Mouse (Mus musculus): ENCODE results near the gene Cpa5. TPM values are rescaled to one million over a fixed set of nuclear protein-coding genes. Genes with fewer than 3 reads are reported as not detected.

Gene Cpa5
- polyA plus RNA-seq, 2 experiments, result 0.87 to 0.99 TPM

- ATAC-seq (ENCODE audit: low FRiP score, low read depth) (peak; percentile 14; the same call in 1 of the 2 replicates), DNase-seq (ENCODE audit: low spot score) (no peak)
Measured at GRCm38 (mm10) chr6:30644462-30644861, 33.7 kb downstream of the Cpa5 start.

DNA sequence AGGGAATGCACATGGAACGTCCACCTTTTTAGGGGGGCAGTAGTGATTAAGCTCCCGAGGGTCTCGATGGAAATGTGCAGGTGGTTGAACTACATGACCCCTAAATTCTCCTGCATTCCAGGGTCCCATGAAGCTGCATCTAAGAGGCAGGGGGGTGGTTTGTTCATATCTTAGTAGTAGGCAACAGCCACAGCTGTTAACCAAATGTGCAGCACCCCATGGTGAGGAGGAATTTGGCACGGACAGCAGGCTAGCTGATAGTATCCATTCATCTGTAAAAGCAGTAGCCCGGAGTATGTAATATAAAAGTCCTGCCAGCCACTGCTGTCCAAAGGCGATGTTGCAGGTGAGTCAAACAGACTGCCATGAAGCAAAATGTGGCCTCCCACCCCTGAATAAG, 34.6 kb downstream of the Cpa5 start:
- Histone ChIP-seq H3K27me3 (ENCODE audit: control insufficient read depth, insufficient read depth, low read length) (no peaks in the 10 kb centered on the region), H3K4me2 (replicated peaks; ENCODE audit: low read depth, low read length, severe bottlenecking) (no peak overlapping the region), H3K36me3 (ENCODE audit: control insufficient read depth, insufficient read depth, low read length) (no peaks in the 10 kb centered on the region), H3K9me3 (ENCODE audit: control insufficient read depth, low read length) (no peaks in the 10 kb centered on the region), H3K27ac (replicated peaks; ENCODE audit: low read depth, low read length) (peak overlapping the region; percentile 83; the same call in 1 of the 2 replicates), H3K4me1 (ENCODE audit: control insufficient read depth, insufficient read depth, low read length) (peaks cover 49% of the 10 kb centered on the region), H3K4me3 (replicated peaks; ENCODE audit: low read length) (no peak overlapping the region), H3K9ac (ENCODE audit: low read depth, low read length, severe bottlenecking) (no peak overlapping the region)
- no peak for TF ChIP-seq POLR2A (IDR thresholded peaks at IDR 0.05; ENCODE audit: borderline replicate concordance, extremely low read depth, insufficient read depth, insufficient read length)
- no peak for ATAC-seq (ENCODE audit: low FRiP score, low read depth)
- no peak for DNase-seq (ENCODE audit: low spot score)
- WGBS, result 31% methylated on average over 6 of the region's 6 CpGs

More at GRCm38 (mm10) chr6:30644462-30644861, 33.7 kb downstream of the Cpa5 start:
- H3K4me2 ChIP-seq (replicated peaks; ENCODE audit: low read depth, low read length, severe bottlenecking), result no peak overlapping the region
- TF ChIP-seq POLR2A (IDR thresholded peaks at IDR 0.05; ENCODE audit: borderline replicate concordance, extremely low read depth, insufficient read depth, insufficient read length), result no peak
- no peaks in the 10 kb centered on the region for H3K36me3 ChIP-seq (ENCODE audit: control insufficient read depth, insufficient read depth, low read length)
- peaks cover 42% of the 10 kb centered on the region for H3K4me1 ChIP-seq (ENCODE audit: control insufficient read depth, insufficient read depth, low read length)
- H3K4me3 ChIP-seq (replicated peaks; ENCODE audit: low read length), result no peak overlapping the region
- no peaks in the 10 kb centered on the region for H3K9me3 ChIP-seq (ENCODE audit: control insufficient read depth, low read length)
- H3K27ac ChIP-seq (replicated peaks; ENCODE audit: low read depth, low read length), result peak overlapping the region; percentile 83
- no peaks in the 10 kb centered on the region for H3K27me3 ChIP-seq (ENCODE audit: control insufficient read depth, insufficient read depth, low read length)
- H3K9ac ChIP-seq (ENCODE audit: low read depth, low read length, severe bottlenecking), result no peak overlapping the region
- 39% methylated on average over 3 of the region's 3 CpGs for WGBS

- Histone ChIP-seq H3K9me3 (ENCODE audit: control insufficient read depth, low read length) (no peaks in the 10 kb centered on the region), H3K36me3 (ENCODE audit: control insufficient read depth, insufficient read depth, low read length) (no peaks in the 10 kb centered on the region), H3K4me1 (ENCODE audit: control insufficient read depth, insufficient read depth, low read length) (peaks cover 64% of the 10 kb centered on the region), H3K9ac (ENCODE audit: low read depth, low read length, severe bottlenecking) (no peak overlapping the region), H3K27ac (replicated peaks; ENCODE audit: low read depth, low read length) (peak overlapping the region; percentile 95), H3K27me3 (ENCODE audit: control insufficient read depth, insufficient read depth, low read length) (no peaks in the 10 kb centered on the region), H3K4me2 (replicated peaks; ENCODE audit: low read depth, low read length, severe bottlenecking) (no peak overlapping the region), H3K4me3 (replicated peaks; ENCODE audit: low read length) (no peak overlapping the region)
- DNase-seq (ENCODE audit: low spot score) (peak; percentile 85), ATAC-seq (ENCODE audit: low FRiP score, low read depth) (peak; percentile 70)
- TF ChIP-seq POLR2A (IDR thresholded peaks at IDR 0.05; ENCODE audit: borderline replicate concordance, extremely low read depth, insufficient read depth, insufficient read length), result no peak
- WGBS, result 44% methylated on average over 11 of the region's 11 CpGs
Measured at GRCm38 (mm10) chr6:30649651-30650296, 39.0 kb downstream of the Cpa5 start.

DNA sequence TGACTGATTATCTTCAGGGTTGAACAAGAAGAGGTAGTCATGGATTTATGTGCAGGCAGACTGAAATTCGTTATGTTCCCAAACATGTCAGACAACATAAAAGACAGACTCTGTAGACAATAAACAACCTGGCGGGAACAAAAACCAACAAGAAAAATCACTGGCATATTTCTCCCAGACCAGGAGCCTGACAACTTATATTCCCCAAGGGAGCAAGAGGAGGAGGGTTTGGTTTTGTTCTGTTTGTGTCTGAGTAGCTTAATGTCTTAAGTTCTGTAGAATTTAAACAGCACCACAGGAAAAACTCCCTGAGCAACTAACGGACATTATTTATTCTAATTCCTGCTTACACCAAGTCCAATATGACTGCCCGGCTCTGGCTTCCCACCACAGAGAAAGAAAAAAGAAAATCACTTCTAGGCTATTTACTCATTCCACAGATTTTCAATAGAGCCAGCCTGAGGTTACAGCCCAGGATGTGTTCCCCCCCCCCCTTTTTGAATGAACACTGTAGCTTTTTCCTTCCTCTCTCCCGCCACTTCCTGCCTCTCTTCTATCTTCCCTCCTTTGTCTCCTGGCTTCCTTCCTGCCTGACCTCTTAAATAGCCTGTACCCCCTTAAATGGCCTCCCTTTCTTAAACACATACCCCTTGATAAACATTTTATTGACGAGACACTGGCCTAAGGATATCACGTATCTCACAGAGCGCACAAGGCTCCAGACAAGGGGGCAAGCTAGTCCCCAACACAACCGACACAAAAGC, 41.8 kb downstream of the Cpa5 start:
- ATAC-seq (ENCODE audit: low FRiP score, low read depth) (no peak), DNase-seq (ENCODE audit: low spot score) (no peak)
- peak overlapping the region; percentile 95 for H3K27ac ChIP-seq (replicated peaks; ENCODE audit: low read depth, low read length)
- no peak for TF ChIP-seq POLR2A (IDR thresholded peaks at IDR 0.05; ENCODE audit: borderline replicate concordance, extremely low read depth, insufficient read depth, insufficient read length)
- H3K9me3 ChIP-seq (ENCODE audit: control insufficient read depth, low read length), result no peaks in the 10 kb centered on the region
- no peak overlapping the region for H3K4me2 ChIP-seq (replicated peaks; ENCODE audit: low read depth, low read length, severe bottlenecking)
- H3K9ac ChIP-seq (ENCODE audit: low read depth, low read length, severe bottlenecking), result peak overlapping the region; percentile 38; the same call in 1 of the 2 replicates
- peaks cover 12% of the 10 kb centered on the region; the same call in 1 of the 2 replicates for H3K36me3 ChIP-seq (ENCODE audit: control insufficient read depth, insufficient read depth, low read length)
- no peaks in the 10 kb centered on the region for H3K27me3 ChIP-seq (ENCODE audit: control insufficient read depth, insufficient read depth, low read length)
- peaks cover 80% of the 10 kb centered on the region for H3K4me1 ChIP-seq (ENCODE audit: control insufficient read depth, insufficient read depth, low read length)
- 38% methylated on average over 9 of the region's 9 CpGs for WGBS
- no peak overlapping the region for H3K4me3 ChIP-seq (replicated peaks; ENCODE audit: low read length)

- H3K9me3 ChIP-seq (ENCODE audit: control insufficient read depth, low read length), result no peaks in the 10 kb centered on the region
- DNase-seq (ENCODE audit: low spot score) (peak; percentile 62), ATAC-seq (ENCODE audit: low FRiP score, low read depth) (peak; percentile 47)
- no peak for TF ChIP-seq POLR2A (IDR thresholded peaks at IDR 0.05; ENCODE audit: borderline replicate concordance, extremely low read depth, insufficient read depth, insufficient read length)
- peaks cover 12% of the 10 kb centered on the region; the same call in 1 of the 2 replicates for H3K36me3 ChIP-seq (ENCODE audit: control insufficient read depth, insufficient read depth, low read length)
- 24% methylated on average over 6 of the region's 6 CpGs for WGBS
- H3K4me1 ChIP-seq (ENCODE audit: control insufficient read depth, insufficient read depth, low read length), result peaks cover 74% of the 10 kb centered on the region
- H3K27me3 ChIP-seq (ENCODE audit: control insufficient read depth, insufficient read depth, low read length), result no peaks in the 10 kb centered on the region
- peak overlapping the region; percentile 95 for H3K27ac ChIP-seq (replicated peaks; ENCODE audit: low read depth, low read length)
- H3K4me2 ChIP-seq (replicated peaks; ENCODE audit: low read depth, low read length, severe bottlenecking), result no peak overlapping the region
- no peak overlapping the region for H3K9ac ChIP-seq (ENCODE audit: low read depth, low read length, severe bottlenecking)
- H3K4me3 ChIP-seq (replicated peaks; ENCODE audit: low read length), result no peak overlapping the region
Measured at GRCm38 (mm10) chr6:30653518-30653917, 42.7 kb downstream of the Cpa5 start.
